Mouse (Mus musculus) liver, embryonic 14.5 days (tissue): ENCODE results near the gene Rabl6. TPM values are rescaled to one million over a fixed set of nuclear protein-coding genes. Genes with fewer than 3 reads are reported as not detected.
A peak's percentile ranks its signal among the peaks of the same experiment; 100 is the strongest.

Experiments used
- ATAC-seq: fragments of 200-750 bp; cut with Nextera tagmentation; 2 replicates; pipeline ENCODE4 v1.8.0; 2017; ENCODE audit warnings: moderate number of reproducible peaks, mild to moderate bottlenecking, moderate library complexity; ENCODE audit not compliant: insufficient read depth
- DNase-seq, 3 experiments: peaks; one replicate each; pipeline ENCODE4 v3.0.0-alpha.2; 2012 to 2013; ENCODE audit warnings: low read depth in 3 of 3, low spot score in 3 of 3
- H3K27ac ChIP-seq: fragments of 300-500 bp; sonication (generic); 2 replicates; pipeline ENCODE4 v1.5.1; 2014; ENCODE audit warnings: moderate library complexity, mild to moderate bottlenecking, control low read depth, inconsistent platforms
- H3K27me3 ChIP-seq: fragments of 300-500 bp; sonication (generic); 2 replicates; pipeline ENCODE4 v1.6.1; 2014; ENCODE audit warnings: mild to moderate bottlenecking, low read length, moderate library complexity; ENCODE audit not compliant: control insufficient read depth, insufficient read depth
- H3K36me3 ChIP-seq: fragments of 300-500 bp; sonication (generic); replicated peaks from 2 replicates; pipeline ENCODE4 v1.6.1; 2014; ENCODE audit warnings: low read depth; ENCODE audit not compliant: control insufficient read depth, insufficient read depth
- H3K4me1 ChIP-seq, 2 experiments: fragments of 200-500 bp in 1 of 2; fragments of 300-500 bp in 1 of 2; sonication (generic) in 1 of 2; replicated peaks; 2 replicates each; pipeline ENCODE4 v1.6.1; 2012 to 2014; ENCODE audit warnings: antibody characterized with exemption in 1 of 2, inconsistent platforms in 1 of 2, low read length in 1 of 2; ENCODE audit not compliant: control insufficient read depth in 2 of 2, insufficient read depth in 2 of 2
- H3K4me2 ChIP-seq: fragments of 300-500 bp; sonication (generic); 2 replicates; pipeline ENCODE4 v1.6.1; 2014; ENCODE audit warnings: low read depth, mild to moderate bottlenecking, control low read depth, moderate library complexity
- H3K4me3 ChIP-seq, 2 experiments: fragments of 200-500 bp in 1 of 2; fragments of 300-500 bp in 1 of 2; sonication (generic) in 1 of 2; 2 replicates each; pipeline ENCODE4 v1.5.1; 2012 to 2014; ENCODE audit warnings: low read depth in 2 of 2, low read length in 2 of 2, mild to moderate bottlenecking in 2 of 2, control low read depth in 1 of 2, inconsistent platforms in 1 of 2, moderate library complexity in 1 of 2; ENCODE audit not compliant: insufficient read depth in 1 of 2
- H3K9ac ChIP-seq: fragments of 300-500 bp; sonication (generic); replicated peaks from 2 replicates; pipeline ENCODE4 v1.6.1; 2014; ENCODE audit warnings: mild to moderate bottlenecking, control low read depth, moderate library complexity
- H3K9me3 ChIP-seq: fragments of 300-500 bp; sonication (generic); 2 replicates; pipeline ENCODE4 v1.6.1; 2016; ENCODE audit warnings: low read length, mixed read lengths; ENCODE audit not compliant: control insufficient read depth
- CTCF ChIP-seq: IDR thresholded peaks from 2 replicates; pipeline ENCODE4 v1.5.1; 2016; ENCODE audit warnings: antibody characterized with exemption, low read depth, control low read depth
- EP300 ChIP-seq: IDR thresholded peaks from 2 replicates; pipeline ENCODE4 v1.6.1; 2016; ENCODE audit warnings: antibody characterized with exemption, low read depth
- WGBS: fragments of 180-500 bp; shearing (Covaris S2); extraction: QIAGEN DNeasy Blood & Tissue Kit; methylation state at CpG from one replicate; pipeline ENCODE4 v1.1.7; 2014; ENCODE audit not compliant: insufficient replicate concordance; 5-methylcytosine and 5-hydroxymethylcytosine counted together
- polyA plus RNA-seq, 2 experiments: library from polyadenylated mRNA; depleted of rRNA in 1 of 2; stranded (reverse) in 1 of 2; unstranded in 1 of 2; fragments of >200 nt; fragmentation: Nextera tagmentation in 1 of 2; extraction: Ambion mirVana in 1 of 2; gene quantifications; 2 replicates each; pipeline versions ENCODE4 v1.2.1 to v1.2.3; 2012 to 2014

Rabl6 gene
- polyA plus RNA-seq, 2 experiments = 18.6 to 21.5 TPM

DNA sequence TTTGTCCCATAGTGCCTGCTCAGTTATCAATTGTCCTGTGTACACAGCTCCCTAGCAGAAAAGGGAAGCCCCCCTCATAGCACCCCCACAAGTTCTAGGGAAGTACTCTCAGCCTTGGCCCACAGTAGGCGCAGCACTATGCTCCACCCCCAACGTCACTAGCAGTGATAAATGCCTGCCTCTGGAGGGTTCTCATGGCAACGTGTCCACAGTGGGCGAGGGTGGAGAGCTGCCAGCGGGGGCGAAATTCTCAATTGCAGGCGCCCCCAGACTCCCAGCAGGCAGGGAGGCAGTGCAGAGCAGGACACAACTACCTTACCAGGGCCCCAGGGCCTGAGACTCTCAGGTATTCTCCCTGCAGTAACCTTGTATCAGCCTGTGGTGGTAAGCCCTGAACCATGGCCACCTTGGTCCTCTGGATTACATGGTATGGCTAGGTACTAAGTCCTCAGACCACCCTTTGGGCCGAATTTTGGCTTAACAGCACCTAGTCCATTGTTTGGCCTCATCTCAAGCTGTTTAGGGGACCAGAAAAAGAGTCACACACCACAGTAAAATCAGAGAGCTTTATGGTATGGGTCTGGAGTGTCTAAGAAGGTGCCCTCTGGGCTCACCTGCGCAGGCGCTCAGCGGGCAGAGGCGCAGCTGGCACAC, 25.7 kb downstream of the Rabl6 start:
- no peak for ATAC-seq
- H3K4me2 ChIP-seq = no peak overlapping the region
- no peak overlapping the region for H3K4me3 ChIP-seq
- WGBS = 37% methylated on average over 12 of the region's 12 CpGs
- peaks cover 36% of the 10 kb centered on the region for H3K27me3 ChIP-seq
- H3K4me1 ChIP-seq = 0 out of 4 replicates have a peak, but pooled peaks cover 0 to 2% of the 10 kb centered on the region in 2 experiments
- peaks cover 7% of the 10 kb centered on the region for H3K36me3 ChIP-seq
- TF ChIP-seq CTCF (no peak), EP300 (no peak)
- no peaks in the 10 kb centered on the region for H3K9me3 ChIP-seq
- no peak overlapping the region for H3K27ac ChIP-seq
- no peak for DNase-seq
- H3K9ac ChIP-seq = no peak overlapping the region

DNA sequence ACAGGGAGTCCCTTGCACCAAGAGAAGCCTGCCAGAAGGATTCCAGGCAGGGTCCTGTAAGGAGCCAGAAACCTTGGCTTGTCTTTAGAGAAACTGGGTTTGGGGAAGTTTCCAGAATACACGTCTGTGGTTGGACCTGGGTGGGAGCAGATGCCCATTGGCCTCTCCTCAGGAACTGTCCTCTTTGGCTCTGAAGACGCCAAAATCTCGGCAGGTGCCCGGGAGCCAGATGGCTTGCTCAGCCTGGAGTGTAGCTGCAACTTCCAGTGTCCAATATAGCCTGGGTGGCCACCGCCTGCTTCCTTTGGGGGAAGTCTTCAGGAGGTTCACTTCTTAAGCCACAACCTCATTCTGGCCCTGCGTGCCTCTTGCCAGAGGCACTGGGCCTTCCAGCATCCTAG, 26.4 kb downstream of the Rabl6 start:
- no peak for DNase-seq
- H3K9me3 ChIP-seq = no peaks in the 10 kb centered on the region
- H3K27me3 ChIP-seq = peaks cover 42% of the 10 kb centered on the region
- WGBS = 10% methylated on average over 6 of the region's 6 CpGs
- H3K36me3 ChIP-seq = peaks cover 7% of the 10 kb centered on the region
- no peak overlapping the region for H3K4me2 ChIP-seq
- H3K9ac ChIP-seq = no peak overlapping the region
- H3K27ac ChIP-seq = no peak overlapping the region
- 0 out of 4 replicates have a peak, but pooled peaks cover 0 to 2% of the 10 kb centered on the region in 2 experiments for H3K4me1 ChIP-seq
- TF ChIP-seq CTCF = no peak
- no peak for TF ChIP-seq EP300
- H3K4me3 ChIP-seq = no peak overlapping the region
- 0 out of 2 replicates have a peak, but pooled peaks have one; percentile 4 for ATAC-seq

DNA sequence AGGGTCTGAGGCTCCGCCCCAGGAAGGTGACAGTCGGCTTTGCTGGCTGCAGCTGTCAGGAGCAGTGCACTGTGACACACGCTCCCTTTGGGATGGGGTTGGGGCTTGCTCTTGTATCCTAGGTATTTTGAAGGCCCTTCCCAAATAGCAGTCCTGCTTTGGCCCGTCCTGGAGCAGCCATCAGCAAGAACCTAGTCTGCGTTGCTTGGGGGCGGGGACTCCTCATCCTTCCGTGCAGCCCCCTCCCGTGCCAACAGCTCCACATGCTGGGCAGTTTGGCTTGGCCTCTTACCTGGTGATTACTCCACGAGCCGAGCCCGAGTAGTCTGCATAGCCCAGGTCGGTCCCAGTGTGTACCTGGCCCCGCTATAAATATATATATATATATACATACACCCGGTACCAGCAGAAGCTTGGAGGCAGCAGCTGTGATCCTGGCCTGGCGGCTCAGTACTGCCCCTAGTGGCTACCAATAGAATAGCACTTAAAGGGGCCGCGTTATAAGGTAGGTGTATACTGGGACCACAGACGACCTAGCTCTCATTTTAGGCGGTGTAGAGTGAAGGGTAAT, 26.9 kb downstream of the Rabl6 start, which contains the start of gene Ajm1:
Gene Ajm1 (minus strand): TSS at position 464 of the 571 bp plus-strand sequence.
- Histone ChIP-seq H3K27me3 (peaks cover 48% of the 10 kb centered on the region), H3K9me3 (no peaks in the 10 kb centered on the region), H3K4me2 (peak within 1 kb of the TSS; percentile 50), H3K4me3 (peak within 1 kb of the TSS in 1 of 2 experiments; percentile 21; a peak in 2 of 4 replicates), H3K36me3 (peaks cover 7% of the 10 kb centered on the region), H3K9ac (no peak within 1 kb of the TSS), H3K27ac (no peak within 1 kb of the TSS), H3K4me1 (0 out of 4 replicates have a peak, but pooled peaks cover 0 to 2% of the 10 kb centered on the region in 2 experiments)
- 5% methylated on average over 19 of the region's 19 CpGs for WGBS
- ATAC-seq (peak; percentile 67), DNase-seq (peak in 1 of 3 experiments; percentile 47)
- no peak for TF ChIP-seq EP300
- TF ChIP-seq CTCF = peak; percentile 94

DNA sequence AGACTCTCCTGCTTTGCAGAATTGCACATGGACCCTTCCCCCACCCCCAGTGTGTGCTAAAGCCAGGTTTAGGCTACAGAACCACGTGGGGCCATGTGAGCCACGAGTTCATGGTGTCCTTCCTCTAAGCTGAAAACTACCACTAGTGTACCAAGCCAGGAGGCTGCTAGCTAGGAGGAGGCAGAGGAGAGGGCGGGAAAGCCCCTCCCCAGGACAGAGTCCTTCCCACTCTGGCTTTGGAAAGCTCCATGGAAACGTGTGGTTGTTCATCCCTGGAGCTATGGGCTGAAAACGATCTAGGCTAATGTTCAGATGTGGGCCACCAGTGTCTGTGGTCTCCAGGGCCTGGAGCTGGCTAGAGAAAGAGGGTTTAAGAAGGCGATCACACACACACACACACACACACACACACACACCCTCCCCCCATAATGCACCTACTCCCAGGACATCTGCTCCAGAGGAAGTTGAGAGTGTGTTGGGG, 27.7 kb downstream of the Rabl6 start:
- Histone ChIP-seq H3K27me3 (peaks cover 55% of the 10 kb centered on the region), H3K9me3 (no peaks in the 10 kb centered on the region), H3K9ac (no peak overlapping the region), H3K4me1 (peaks cover 0 to 5% of the 10 kb centered on the region in 2 experiments; a peak in 1 of 4 replicates), H3K4me2 (no peak overlapping the region), H3K4me3 (no peak overlapping the region), H3K36me3 (peaks cover 7% of the 10 kb centered on the region), H3K27ac (no peak overlapping the region)
- no peak for TF ChIP-seq EP300
- no peak for TF ChIP-seq CTCF
- ATAC-seq = no peak
- WGBS = 27% methylated on average over 6 of the region's 6 CpGs
- no peak for DNase-seq
